Mouse (Mus musculus) retina, embryonic 14.5 days (tissue): ENCODE data around the gene Tmem222.

Experiments used
- DNase-seq: peaks from one replicate; pipeline ENCODE4 v3.0.0-alpha.2; 2015; ENCODE audit warnings: low spot score

Gene Tmem222

GRCm38 (mm10) chr4:133285299-133285698, 7.7 kb upstream of the Tmem222 start:
- no peak for DNase-seq

GRCm38 (mm10) chr4:133282656-133283055, 5.1 kb upstream of the Tmem222 start:
- DNase-seq = no peak

DNA sequence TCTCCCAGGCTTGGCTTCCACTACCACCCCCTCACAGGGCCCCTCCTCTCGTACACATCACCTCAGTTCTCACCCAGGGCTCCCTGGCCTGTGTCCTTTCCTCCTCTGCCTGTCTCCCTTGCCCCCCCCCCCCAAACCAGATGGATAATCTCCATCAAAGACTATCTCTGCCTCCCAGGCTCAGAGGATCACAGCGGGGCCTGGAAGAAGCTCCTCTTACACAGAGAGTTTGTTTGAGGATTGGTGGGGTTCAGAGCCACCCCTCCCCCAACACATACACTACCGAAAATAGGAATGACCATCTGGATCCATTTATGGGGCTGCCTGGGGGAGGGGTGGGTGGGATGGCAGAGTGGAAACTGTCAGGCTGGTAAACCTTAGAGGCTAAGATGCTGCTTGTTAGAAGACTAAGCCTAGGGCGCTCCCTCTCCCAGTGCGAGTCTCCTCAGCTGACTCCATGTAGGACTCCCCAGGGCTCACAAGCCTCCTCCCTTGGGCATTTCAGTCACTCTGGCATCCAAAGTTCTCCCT, 4.4 kb upstream of the Tmem222 start:
- DNase-seq = peak; percentile 42

DNA sequence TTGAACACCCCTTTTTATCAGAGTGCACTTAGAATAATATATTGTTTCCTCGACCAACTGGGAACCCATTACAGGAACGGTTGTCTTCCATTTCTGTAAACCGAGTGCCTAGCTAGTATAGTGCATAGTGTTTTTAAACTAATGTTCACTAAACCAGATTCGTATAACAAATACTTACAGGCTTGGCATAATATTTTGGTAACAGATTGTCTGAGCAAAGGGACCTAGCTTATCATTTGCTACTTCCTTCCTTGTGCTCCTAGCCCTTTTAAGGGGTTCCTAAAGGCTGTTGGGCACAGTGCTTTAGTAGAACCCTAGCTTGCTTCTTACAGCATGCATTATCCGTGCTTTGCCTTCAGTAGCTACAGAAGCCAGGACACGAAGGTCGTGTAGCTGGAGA, 3.9 kb upstream of the Tmem222 start:
- DNase-seq = no peak

- DNase-seq = no peak
Measured at GRCm38 (mm10) chr4:133278482-133278881, 890 bp upstream of the Tmem222 start.

DNA sequence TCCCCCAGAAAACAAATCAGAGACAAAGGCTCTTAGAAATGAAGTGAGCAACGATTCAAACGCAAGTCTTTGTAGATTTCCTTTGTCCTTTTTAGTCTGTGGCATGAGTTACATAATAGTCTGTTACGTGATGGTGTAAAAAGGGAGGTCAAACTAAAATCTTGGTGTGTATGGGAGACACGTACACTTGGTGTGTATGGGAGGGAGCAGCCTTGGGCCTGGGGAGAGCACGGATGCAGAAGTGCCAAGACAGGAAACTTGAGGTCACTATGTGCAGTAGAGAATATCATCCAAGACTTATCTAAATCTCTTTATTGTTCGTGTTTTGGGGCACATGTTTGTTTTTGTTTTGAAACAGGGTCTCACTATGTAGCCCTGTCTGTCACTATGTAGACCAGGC, 475 bp upstream of the Tmem222 start:
- no peak for DNase-seq

- no peak for DNase-seq
Measured at GRCm38 (mm10) chr4:133270929-133271328, 6.7 kb downstream of the Tmem222 start.

GRCm38 (mm10) chr4:133269596-133269995, 8.0 kb downstream of the Tmem222 start:
- no peak for DNase-seq

GRCm38 (mm10) chr4:133268931-133269330, 8.7 kb downstream of the Tmem222 start:
- DNase-seq = no peak

DNA sequence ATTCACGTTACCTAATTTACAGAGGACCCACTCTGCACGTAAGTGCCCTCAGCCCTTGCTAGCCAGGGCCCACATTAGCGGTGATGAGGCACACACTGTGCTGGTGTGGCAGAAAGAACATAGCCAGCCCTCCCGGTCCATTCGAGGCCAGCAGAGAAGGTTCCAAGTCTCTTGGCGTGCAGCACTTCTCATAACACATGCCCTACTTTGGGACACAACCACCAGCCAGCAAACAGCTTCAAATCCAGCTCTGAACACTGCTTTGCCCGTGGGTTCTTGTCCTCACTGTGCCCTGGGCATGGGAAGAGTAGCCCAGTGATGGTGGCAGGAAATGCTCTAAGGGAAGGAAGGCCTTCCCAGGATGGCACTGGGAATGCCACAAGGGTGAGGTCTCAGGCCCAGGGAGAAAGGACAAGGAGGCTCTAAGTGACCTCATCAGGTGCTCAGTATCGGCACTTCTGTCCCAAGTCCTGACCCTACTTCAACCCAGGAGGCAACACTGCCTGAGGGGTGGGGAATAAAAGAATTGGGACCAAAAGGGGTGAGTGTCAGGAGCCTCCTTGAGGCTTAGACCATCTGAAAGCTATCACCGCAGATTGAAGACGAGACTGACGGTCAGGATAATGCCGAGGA, 11.2 kb downstream of the Tmem222 start:
- DNase-seq = no peak

- DNase-seq = no peak
Measured at GRCm38 (mm10) chr4:133265759-133266158, 11.8 kb downstream of the Tmem222 start.

- no peak for DNase-seq
Measured at GRCm38 (mm10) chr4:133265297-133265696, 12.3 kb downstream of the Tmem222 start.

GRCm38 (mm10) chr4:133264559-133264958, 13.0 kb downstream of the Tmem222 start:
- DNase-seq = no peak

DNA sequence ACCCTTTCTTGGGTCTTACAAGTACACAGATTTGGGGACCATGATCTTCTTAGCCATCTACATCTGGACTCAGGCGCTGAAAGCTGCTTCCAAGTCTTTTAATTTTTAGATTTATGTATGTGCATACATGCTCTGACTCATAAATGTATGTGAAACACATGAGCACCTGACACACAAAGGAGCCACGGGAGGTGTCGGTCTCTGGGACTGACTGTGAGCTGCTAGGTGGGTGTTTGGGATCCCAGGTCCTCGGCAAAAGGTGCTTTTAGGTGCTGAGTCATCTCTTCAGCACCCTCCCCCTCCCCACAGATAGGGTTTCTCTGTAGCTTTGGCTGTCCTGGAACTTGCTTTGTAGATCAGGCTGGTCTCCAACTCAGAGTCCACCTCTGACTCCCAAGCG, 13.8 kb downstream of the Tmem222 start:
- DNase-seq = no peak

- DNase-seq = no peak
Measured at GRCm38 (mm10) chr4:133262882-133263281, 14.7 kb downstream of the Tmem222 start, which contains the start of gene Sytl1. TSS of gene Sytl1 (minus strand) at chr4:133263113.

- DNase-seq = no peak
Measured at GRCm38 (mm10) chr4:133262375-133262765, 15.2 kb downstream of the Tmem222 start.

GRCm38 (mm10) chr4:133261641-133262374, 15.8 kb downstream of the Tmem222 start:
- DNase-seq = no peak

DNA sequence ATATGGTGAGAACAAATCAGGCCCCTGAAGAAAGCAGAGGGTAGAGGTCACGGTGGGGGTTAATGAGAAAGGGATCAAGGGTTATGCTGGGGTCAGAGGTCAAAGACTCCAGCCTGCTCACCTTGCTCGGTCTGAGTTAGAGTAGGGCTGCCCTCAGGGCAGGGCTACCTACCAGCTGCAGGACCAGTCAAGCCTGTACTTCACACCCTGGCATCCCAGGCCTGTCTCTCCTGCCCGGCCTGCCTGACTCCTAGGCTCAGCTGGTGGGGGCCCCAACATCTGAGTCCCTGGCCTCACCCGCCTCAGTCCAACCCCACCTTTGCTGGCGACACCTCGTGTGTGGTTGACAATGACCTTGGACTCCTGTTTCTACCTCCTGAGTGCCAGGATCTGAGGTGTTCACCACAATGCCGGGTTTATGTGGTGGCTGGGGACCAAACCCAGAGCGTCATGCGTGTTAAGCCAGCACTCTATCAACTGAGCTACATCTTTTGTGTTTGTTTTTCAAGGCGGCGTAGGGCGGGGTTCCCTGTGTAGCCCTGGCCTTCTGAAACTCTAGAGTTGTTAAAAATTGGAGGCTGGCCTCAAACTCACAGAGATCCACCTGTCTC, 19.7 kb downstream of the Tmem222 start:
- DNase-seq = no peak

DNA sequence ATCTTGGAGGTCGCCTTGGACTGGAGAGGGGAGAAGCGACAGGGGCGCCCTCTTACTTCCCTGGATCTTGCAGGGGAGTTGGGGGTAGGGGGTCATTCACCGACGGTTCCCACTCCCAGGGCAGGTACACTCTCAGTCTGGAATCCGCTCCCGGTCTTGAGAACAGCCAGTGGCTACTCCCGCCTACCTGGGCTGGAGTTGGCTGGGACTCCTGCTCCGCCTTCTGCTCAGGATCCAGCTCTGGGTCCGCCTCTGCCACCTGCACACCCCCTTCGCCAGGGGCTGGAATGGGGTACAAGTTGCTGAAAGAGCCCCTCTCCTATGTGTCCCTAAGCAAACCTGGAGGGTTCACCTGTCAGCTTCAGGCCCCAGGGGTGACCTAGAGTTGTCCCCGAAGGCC, 20.4 kb downstream of the Tmem222 start:
- DNase-seq = no peak

DNA sequence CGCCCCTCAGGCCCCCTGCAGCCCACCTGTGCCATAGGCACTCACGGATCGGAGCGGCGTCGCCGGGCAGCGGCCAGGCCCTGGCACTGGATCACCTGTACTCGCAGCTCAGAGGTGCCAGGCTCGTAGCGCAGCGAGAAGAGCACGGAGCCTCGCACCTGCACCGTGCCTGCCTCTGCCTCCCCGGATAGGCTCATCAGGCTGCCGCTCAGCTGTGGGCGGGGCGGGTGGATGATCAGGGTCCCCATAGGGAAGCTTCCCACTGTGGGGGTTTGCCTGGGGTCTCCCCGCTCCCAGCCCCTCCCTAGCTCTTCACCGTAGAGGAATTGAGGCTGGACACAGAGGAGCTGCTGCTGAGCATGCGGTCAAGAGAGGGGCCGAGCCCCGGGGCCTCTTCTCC, 20.8 kb downstream of the Tmem222 start:
- DNase-seq = peak; percentile 19

- DNase-seq = no peak
Measured at GRCm38 (mm10) chr4:133255392-133255791, 22.2 kb downstream of the Tmem222 start.

DNA sequence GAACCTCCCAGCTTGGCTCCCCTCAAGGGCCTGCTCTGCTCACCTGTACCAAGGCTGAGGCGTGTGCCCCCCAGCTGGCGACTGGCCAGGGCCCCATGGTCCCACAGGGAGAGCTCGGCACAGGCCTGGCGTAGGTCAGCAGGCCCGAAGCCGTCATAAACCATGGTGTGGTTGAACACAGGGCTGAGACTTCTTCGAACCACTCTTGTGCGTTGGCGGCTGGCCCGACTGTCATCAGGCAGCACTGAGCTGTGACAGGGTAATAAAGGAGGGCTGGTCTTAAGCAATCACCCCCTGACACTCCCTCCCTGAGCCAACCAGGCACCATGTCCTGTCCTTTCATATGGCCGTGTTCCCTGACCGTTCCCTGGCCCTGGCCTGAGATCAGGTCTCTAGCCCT, 24.2 kb downstream of the Tmem222 start:
- DNase-seq = no peak

GRCm38 (mm10) chr4:133252089-133252488, 25.5 kb downstream of the Tmem222 start:
- peak; percentile 17 for DNase-seq
